Mouse (Mus musculus): ENCODE measurements around the gene Rpgrip1l.

GRCm38 (mm10) chr8:91360644-91361357 lies 47.7 kb upstream of the Rpgrip1l start:
- no peak for TF ChIP-seq CTCF (IDR thresholded peaks at IDR 0.05; ENCODE audit: low read depth)
- no peak for TF ChIP-seq EP300 (IDR thresholded peaks at IDR 0.05; ENCODE audit: low read depth)
